Mouse (Mus musculus) CH12.LX (cell line): ENCODE results near the gene Ceacam20.

Experiments used
- CHD1 ChIP-seq: IDR thresholded peaks from 2 replicates; pipeline ENCODE4 v1.6.1; 2012; ENCODE audit warnings: low read depth, low read length, improper control_type of control experiment, inconsistent platforms
- JUND ChIP-seq: conservative IDR thresholded peaks from 2 replicates; pipeline ENCODE4 v1.6.1; 2011; ENCODE audit warnings: low read depth, low read length, improper control_type of control experiment

DNA sequence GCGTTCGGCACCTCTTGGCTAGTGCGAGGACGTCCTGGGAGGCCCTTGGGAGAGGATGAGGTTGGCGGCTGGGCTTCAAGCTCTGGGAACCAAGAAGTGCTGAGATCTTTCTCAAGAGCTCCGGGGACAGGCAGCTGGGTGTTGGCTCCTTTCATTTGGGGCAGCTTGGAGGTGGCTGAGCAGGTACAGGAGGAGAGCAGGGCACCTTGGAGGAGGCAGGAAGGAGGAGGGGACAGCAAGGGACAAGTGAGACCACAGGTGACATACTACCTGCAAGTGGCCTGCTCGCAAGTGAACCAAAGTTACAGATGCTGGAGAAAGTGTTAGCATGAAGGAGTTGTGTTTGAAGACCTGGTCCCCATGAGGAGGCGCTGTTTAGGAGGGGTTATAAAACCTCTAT is 20.5 kb upstream of the Ceacam20 start:
- TF ChIP-seq CHD1: no peak
- TF ChIP-seq JUND: no peak
